Mouse (Mus musculus) limb, embryonic 13.5 days (tissue): ENCODE measurements around the gene Vmn1r115. TPM values are rescaled to one million over a fixed set of nuclear protein-coding genes. Genes with fewer than 3 reads are reported as not detected.
"Not testable (repeated sequence)": the region's sequence is repeated elsewhere in the genome, so short reads cannot be mapped to it uniquely, and the experiment has no call there.

ENCODE experiments used
- ATAC-seq: fragments of 200-750 bp; cut with Nextera tagmentation; 2 replicates; pipeline ENCODE4 v1.8.0; 2017; ENCODE audit warnings: low read depth, moderate number of reproducible peaks, moderate TSS enrichment; ENCODE audit not compliant: low FRiP score
- H3K27ac ChIP-seq: fragments of 300-500 bp; sonication (generic); 2 replicates; pipeline ENCODE4 v1.5.1; 2015; ENCODE audit warnings: inconsistent platforms, mild to moderate bottlenecking, moderate library complexity
- H3K27me3 ChIP-seq: fragments of 300-500 bp; sonication (generic); 2 replicates; pipeline ENCODE4 v1.6.1; 2015; ENCODE audit warnings: mild to moderate bottlenecking, inconsistent platforms
- H3K36me3 ChIP-seq: fragments of 300-500 bp; sonication (generic); 2 replicates; pipeline ENCODE4 v1.6.1; 2015; ENCODE audit warnings: inconsistent platforms, mild to moderate bottlenecking, moderate library complexity
- H3K4me1 ChIP-seq: fragments of 300-500 bp; sonication (generic); 2 replicates; pipeline ENCODE4 v1.6.1; 2015; ENCODE audit warnings: inconsistent platforms
- H3K4me2 ChIP-seq: fragments of 300-500 bp; sonication (generic); replicated peaks from 2 replicates; pipeline ENCODE4 v1.6.1; 2015; ENCODE audit warnings: inconsistent platforms, mild to moderate bottlenecking, moderate library complexity
- H3K4me3 ChIP-seq: fragments of 300-500 bp; sonication (generic); 2 replicates; pipeline ENCODE4 v1.5.1; 2015; ENCODE audit warnings: moderate library complexity, mild to moderate bottlenecking, inconsistent platforms
- H3K9ac ChIP-seq: fragments of 300-500 bp; sonication (generic); 2 replicates; pipeline ENCODE4 v1.6.1; 2015; ENCODE audit warnings: mild to moderate bottlenecking, inconsistent platforms
- H3K9me3 ChIP-seq: fragments of 300-500 bp; sonication (generic); 2 replicates; pipeline ENCODE4 v1.6.1; 2016; ENCODE audit warnings: inconsistent platforms
- WGBS: fragments of 180-500 bp; shearing (Covaris S2); methylation state at CpG from one replicate; pipeline ENCODE4 v1.1.7; 2015; 5-methylcytosine and 5-hydroxymethylcytosine counted together
- polyA plus RNA-seq: library from polyadenylated mRNA; unstranded; fragments of >200 nt; fragmentation: Nextera tagmentation; extraction: Ambion mirVana; gene quantifications from 2 replicates; pipeline ENCODE4 v1.2.1, GENCODE M21; 2015

Vmn1r115 gene
- not detected in 2 replicates for polyA plus RNA-seq

DNA sequence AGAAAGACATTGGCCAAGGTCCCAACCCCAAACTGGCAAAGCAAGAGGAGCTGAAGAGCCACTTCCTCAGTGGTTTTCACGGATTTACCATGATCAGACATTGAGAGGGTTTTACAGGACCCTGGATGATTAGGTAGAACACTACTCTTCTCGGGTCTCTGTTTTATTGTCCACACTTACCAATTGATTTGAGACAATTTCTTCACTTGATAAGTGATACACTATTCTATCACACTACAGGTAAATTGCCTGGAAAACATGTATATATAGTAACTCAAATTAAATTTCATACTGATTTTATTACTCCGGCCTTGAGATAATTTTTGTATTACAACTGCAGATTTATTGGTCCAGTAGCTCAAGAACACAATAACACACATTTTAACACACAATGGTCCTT, at the start of gene Vmn1r115:
Gene Vmn1r115 (minus strand): TSS at position 101 of the 400 bp plus-strand sequence.
- not testable (repeated sequence) for H3K9ac ChIP-seq, H3K27ac ChIP-seq, H3K4me1 ChIP-seq, H3K4me2 ChIP-seq, H3K27me3 ChIP-seq, H3K36me3 ChIP-seq, H3K9me3 ChIP-seq, ATAC-seq, H3K4me3 ChIP-seq
- WGBS: 72% methylated on average over 1 of the region's 3 CpGs

DNA sequence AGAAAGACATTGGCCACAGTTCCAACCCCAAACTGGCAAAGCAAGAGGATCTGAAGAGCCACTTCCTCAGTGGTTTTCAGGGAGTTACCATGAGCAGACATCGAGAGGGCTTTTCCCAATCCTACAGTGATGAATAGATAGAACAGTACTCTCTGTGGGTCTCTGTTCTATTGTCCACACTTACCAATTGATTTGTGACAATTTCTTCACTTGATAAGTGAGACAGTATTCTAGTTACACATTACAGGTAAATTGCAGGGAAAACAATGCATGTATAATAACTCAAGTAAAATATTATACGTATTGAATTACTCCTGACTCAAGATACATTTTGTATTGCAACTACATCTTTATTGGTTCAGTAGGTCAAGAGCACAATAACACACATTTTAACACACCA, 39.2 kb upstream of the Vmn1r115 start, which contains the start of gene Vmn1r117:
Gene Vmn1r117 (minus strand): TSS at position 101 of the 400 bp plus-strand sequence.
- not testable (repeated sequence) for ATAC-seq

DNA sequence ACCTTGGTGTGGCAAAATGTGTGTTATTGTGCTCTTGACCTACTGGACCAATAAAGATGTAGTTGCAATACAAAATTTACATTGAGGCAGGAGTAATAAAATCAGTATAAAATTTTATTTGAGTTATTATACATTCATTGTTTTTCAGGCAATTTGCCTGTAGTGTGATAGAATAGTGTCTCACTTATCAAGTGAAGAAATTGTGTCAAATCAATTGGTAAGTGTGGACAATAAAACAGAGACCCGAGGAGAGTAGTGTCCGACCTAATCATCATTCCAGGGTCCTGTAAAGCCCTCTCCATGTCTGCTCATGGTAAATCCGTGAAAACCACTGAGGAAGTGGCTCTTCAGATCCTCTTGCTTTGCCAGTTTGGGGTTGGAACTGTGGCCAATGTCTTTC, 27.2 kb upstream of the Vmn1r115 start, which contains the start of gene Vmn1r116:
Gene Vmn1r116 (plus strand): TSS at position 301 of the 400 bp plus-strand sequence.
- H3K36me3 ChIP-seq, ATAC-seq, H3K4me3 ChIP-seq, H3K27ac ChIP-seq, H3K9me3 ChIP-seq, H3K4me1 ChIP-seq, H3K9ac ChIP-seq, H3K4me2 ChIP-seq, H3K27me3 ChIP-seq: not testable (repeated sequence)
- 65% methylated on average over 3 of the region's 3 CpGs for WGBS

More for the DNA sequence above, 39.2 kb upstream of the Vmn1r115 start, which contains the start of gene Vmn1r117:
- not testable (repeated sequence) for H3K36me3 ChIP-seq, H3K4me3 ChIP-seq, H3K27me3 ChIP-seq, H3K9ac ChIP-seq, H3K4me2 ChIP-seq, H3K4me1 ChIP-seq, H3K9me3 ChIP-seq, H3K27ac ChIP-seq
- WGBS: no CpG with 5 or more reads among the region's 2 CpGs

DNA sequence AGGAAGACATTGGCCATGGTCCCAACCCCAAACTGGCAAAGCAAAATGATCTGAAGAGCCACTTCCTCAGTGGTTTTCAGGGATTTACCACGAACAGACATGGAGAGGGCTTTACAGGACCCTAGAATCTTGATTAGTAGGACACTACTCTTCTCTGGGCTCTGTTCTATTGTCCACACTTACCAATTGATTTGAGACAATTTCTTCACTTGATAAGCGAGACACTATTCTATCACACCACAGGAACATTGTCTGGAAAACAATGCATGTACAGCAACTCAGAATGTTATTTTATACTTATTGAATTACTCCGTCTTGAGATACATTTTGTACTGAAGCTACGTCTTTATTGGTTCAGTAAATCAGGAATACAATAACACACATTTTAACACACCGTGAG, 32.7 kb downstream of the Vmn1r115 start, which contains the start of gene Vmn1r114:
Gene Vmn1r114 (minus strand): TSS at position 101 of the 400 bp plus-strand sequence.
- ATAC-seq, H3K27ac ChIP-seq, H3K9me3 ChIP-seq, H3K4me1 ChIP-seq, H3K4me2 ChIP-seq, H3K27me3 ChIP-seq, H3K4me3 ChIP-seq, H3K9ac ChIP-seq, H3K36me3 ChIP-seq: not testable (repeated sequence)
- no CpG with 5 or more reads among the region's 5 CpGs for WGBS

Other genes with a start within 250 kb of the Vmn1r115 start
- not detected in 2 replicates for gene Gm4513, start 246.0 kb downstream of the Vmn1r115 start, polyA plus RNA-seq
- not detected in 2 replicates for gene Vmn1r107, start 176.1 kb downstream of the Vmn1r115 start, polyA plus RNA-seq
- gene Vmn1r111, start 141.8 kb downstream of the Vmn1r115 start, polyA plus RNA-seq: not detected in 2 replicates
- not detected in 2 replicates for gene Gm10668, start 114.4 kb downstream of the Vmn1r115 start, polyA plus RNA-seq
- not detected in 2 replicates for gene Vmn1r112, start 73.8 kb downstream of the Vmn1r115 start, polyA plus RNA-seq
- gene Vmn1r113, start 57.7 kb downstream of the Vmn1r115 start, polyA plus RNA-seq: not detected in 2 replicates
- not detected in 2 replicates for gene Vmn1r114, start 32.8 kb downstream of the Vmn1r115 start, polyA plus RNA-seq
- not detected in 2 replicates for gene Vmn1r116, start 27.3 kb upstream of the Vmn1r115 start, polyA plus RNA-seq
- gene Vmn1r117, start 39.1 kb upstream of the Vmn1r115 start, polyA plus RNA-seq: not detected in 2 replicates
- gene Vmn1r118, start 67.4 kb upstream of the Vmn1r115 start, polyA plus RNA-seq: not detected in 2 replicates
- not detected in 2 replicates for gene Vmn1r119, start 167.5 kb upstream of the Vmn1r115 start, polyA plus RNA-seq
- not detected in 2 replicates for gene Vmn1r120, start 208.8 kb upstream of the Vmn1r115 start, polyA plus RNA-seq